Mouse (Mus musculus) adrenal gland, adult 8-10 months (tissue): ENCODE data around the gene 4930596D02Rik. TPM values are rescaled to one million over a fixed set of nuclear protein-coding genes. Genes with fewer than 3 reads are reported as not detected.

Experiments used
- DNase-seq: peaks from one replicate; pipeline ENCODE4 v3.0.0; 2022
- total RNA-seq, 4 experiments: library from RNA; stranded (reverse); gene quantifications; 2 replicates each; pipeline ENCODE4 v1.2.4; 2022

The 4930596D02Rik gene
- not detected for total RNA-seq

DNA sequence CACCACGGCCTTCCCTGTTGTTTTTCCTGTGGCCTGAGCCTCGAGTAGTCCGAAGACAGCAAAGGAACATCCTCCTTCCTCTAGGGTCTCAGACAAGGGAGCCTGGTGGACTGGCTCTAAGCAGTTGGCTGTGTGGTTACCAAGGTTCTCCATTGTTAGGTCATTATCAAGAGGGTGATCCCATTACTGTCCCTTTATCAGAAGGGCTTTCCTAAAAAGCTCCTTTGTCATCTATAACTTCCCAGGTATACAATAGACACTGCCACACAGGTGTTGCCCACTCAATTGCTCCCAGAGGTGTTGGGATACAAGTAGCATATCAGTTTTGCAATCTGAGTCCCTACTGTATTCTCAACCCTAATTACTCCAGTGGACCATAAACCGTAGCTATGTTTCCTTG is at the start of gene 4930596D02Rik:
4930596D02Rik (minus strand) TSS at position 101 of the 400 bp plus-strand sequence.
- no peak for DNase-seq

DNA sequence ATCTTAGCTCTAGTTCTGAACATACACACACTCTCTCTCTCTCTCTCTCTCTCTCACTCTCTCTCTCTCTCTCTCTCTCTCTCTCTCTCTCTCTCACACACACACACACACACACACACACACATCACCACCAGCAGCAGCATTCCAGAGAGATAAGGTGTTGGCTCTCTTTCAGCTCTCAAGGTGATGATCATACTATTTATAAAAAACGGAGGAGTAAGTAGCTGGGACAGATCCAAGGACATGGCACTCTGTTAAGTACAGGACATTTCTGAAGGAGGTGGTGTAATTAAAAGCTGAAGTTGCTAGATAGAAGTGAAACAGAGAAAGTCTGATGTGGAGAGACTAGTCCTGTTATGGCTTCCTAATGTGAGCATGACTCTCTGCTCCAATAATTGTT is 41.5 kb upstream of the 4930596D02Rik start:
- no peak for DNase-seq

- DNase-seq: no peak
Measured at GRCm38 (mm10) chr14:35845271-35845670, 33.5 kb upstream of the 4930596D02Rik start.

GRCm38 (mm10) chr14:35842111-35842721 is 30.4 kb upstream of the 4930596D02Rik start:
- DNase-seq: no peak

- DNase-seq: no peak
Measured at GRCm38 (mm10) chr14:35792656-35793213, 19.0 kb downstream of the 4930596D02Rik start.

DNA sequence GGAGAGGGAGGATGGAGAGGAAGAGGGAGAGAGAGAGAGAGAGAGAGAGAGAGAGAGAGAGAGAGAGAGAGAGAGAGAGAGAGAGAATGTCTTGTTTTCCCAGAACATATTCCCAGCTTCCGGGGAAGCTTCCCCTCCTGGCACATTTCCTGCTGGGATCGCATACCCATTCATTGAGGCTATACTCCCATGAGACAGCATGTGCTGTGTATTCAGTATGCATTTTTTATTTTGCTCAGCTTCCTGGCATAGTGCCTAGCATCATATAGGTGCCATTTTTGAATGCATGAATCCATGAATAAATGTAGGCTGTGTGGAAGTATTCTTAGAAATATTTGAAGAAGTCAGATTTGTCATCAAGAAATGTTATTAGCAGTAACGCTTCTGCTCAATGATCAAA is 31.7 kb downstream of the 4930596D02Rik start:
- DNase-seq: no peak

- DNase-seq: no peak
Measured at GRCm38 (mm10) chr14:35773306-35773705, 38.5 kb downstream of the 4930596D02Rik start.
